Mouse (Mus musculus) lung, adult 2 months (tissue): ENCODE results near the gene Rmi1. TPM values are rescaled to one million over a fixed set of nuclear protein-coding genes. Genes with fewer than 3 reads are reported as not detected.
"Not testable (repeated sequence)": the region's sequence is repeated elsewhere in the genome, so short reads cannot be mapped to it uniquely, and the experiment has no call there.

Experiments
- DNase-seq: peaks from one replicate; pipeline ENCODE4 v3.0.0; 2022
- H3K4me1 ChIP-seq: fragments of 200-500 bp; 2 replicates; pipeline ENCODE4 v1.6.1; 2011; ENCODE audit warnings: low read length; ENCODE audit not compliant: control insufficient read depth, insufficient read depth
- H3K4me3 ChIP-seq: fragments of 200-500 bp; replicated peaks from 2 replicates; pipeline ENCODE3; 2011; ENCODE audit warnings: low read depth, mild to moderate bottlenecking, control low read depth, low read length; ENCODE audit errors: extremely low read depth
- CTCF ChIP-seq: fragments of 200-500 bp; IDR thresholded peaks from 2 replicates; pipeline ENCODE4 v1.5.1; 2011; ENCODE audit warnings: mild to moderate bottlenecking, low read length, control low read depth; ENCODE audit not compliant: insufficient read depth
- POLR2A ChIP-seq: fragments of 200-500 bp; IDR thresholded peaks from 2 replicates; pipeline ENCODE4 v1.6.1; 2011; ENCODE audit warnings: low read depth, mild to moderate bottlenecking, control low read depth, low read length, borderline replicate concordance; ENCODE audit errors: extremely low read depth
- WGBS: fragments of 180-500 bp; shearing (Covaris S2); methylation state at CpG from one replicate; pipeline ENCODE4 v1.1.7; 2018; 5-methylcytosine and 5-hydroxymethylcytosine counted together
- polyA plus RNA-seq: library from polyadenylated mRNA; depleted of rRNA; stranded (reverse); fragments of >200 nt; gene quantifications from 2 replicates; pipeline ENCODE4 v1.2.3, GENCODE M21; 2012

The Rmi1 gene
- polyA plus RNA-seq, 1 experiment: 9.7 TPM

DNA sequence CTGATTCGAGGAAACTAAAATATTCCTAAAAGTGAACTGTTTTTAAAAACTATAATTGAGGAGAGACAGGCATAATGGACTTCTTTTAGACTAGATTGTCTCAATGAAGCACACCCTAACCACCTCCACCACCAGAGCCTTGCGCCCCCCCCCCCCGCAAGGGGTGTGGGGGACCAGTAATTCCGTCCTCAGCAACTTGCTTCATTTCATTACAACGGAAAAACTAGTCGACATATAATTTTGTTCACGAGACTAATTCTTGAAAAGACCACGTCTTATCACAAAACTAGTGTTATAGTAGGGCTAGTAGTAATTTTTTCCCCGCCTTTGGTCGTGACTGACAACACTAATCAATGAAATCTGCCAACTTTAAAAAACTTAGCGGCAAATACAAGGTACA, 1.5 kb upstream of the Rmi1 start:
- Histone ChIP-seq H3K4me3 (peak overlapping the region; percentile 99), H3K4me1 (no peaks in the 10 kb centered on the region; the same call in 1 of the 2 replicates)
- no peak for TF ChIP-seq POLR2A
- no peak for TF ChIP-seq CTCF
- no peak for DNase-seq
- WGBS: under 1% methylated on average over 11 of the region's 11 CpGs

DNA sequence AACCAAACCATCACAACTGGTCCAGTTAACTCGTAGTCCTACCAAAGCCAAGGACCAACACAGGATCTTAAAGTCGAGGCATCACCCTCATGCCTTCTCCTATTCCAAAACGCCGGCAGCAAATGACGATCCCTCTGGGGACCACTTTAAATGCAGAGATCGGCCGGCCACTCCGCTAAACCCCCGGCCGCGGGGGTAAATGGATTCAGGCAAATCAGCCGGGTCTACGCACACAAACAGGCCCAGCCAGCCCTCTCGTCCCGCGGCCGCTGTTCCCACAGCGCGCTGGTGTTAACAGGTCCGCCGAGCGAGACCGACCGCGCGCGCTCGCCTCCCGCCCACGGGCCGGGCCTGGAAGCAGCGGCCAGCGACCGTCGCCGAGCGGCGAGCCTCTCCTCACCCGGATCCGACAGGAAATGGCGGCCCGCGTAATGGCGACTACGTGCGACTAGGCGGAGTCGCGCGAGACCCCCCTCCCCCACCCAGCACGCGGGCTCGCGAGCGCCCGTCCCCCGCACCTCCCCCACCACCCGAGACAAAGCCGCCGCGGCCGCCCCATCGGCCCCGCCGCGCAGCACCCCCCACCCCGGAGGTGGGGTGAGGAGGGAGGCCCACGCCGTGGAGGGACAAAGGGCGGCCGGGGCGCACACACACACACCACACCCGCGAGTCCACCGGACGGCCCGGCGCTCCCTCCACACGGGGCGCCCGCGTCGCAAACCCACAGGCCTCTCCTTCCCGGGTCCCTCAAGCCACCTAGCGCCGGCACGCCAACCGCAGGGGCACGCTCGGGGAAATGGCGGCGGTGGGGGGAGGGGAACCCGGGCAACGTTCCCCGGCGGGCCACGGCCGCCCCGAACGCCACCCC, 679 bp upstream of the Rmi1 start:
- peak; percentile 64 for DNase-seq
- under 1% methylated on average over 86 of the region's 100 CpGs for WGBS

DNA sequence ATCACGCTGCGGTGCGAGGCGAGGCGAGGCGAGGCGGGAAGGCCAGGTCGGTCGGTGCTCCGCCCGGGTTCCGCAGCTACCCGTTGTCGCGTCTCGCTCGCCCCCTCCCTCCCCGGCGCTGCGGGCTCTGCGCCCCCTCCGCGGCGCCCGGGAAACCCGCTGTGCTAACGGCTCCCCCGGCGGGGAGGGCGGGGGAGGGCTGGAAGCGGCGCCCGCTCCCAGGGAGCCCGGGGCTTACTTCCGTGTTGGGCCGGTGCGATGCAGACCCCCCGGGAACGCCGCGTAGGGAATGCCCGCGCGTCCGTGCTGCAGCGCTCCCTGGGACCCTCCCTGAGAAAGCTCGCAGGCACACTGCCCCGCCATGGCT, 679 bp downstream of the Rmi1 start:
- TF ChIP-seq CTCF (no peak), POLR2A (no peak; the same call in 1 of the 2 replicates)

More for the DNA sequence above, 679 bp upstream of the Rmi1 start:
- Histone ChIP-seq H3K4me1 (no peaks in the 10 kb centered on the region; the same call in 1 of the 2 replicates), H3K4me3 (peak overlapping the region; percentile 99)
- TF ChIP-seq CTCF (no peak), POLR2A (no peak)

GRCm38 (mm10) chr13:58403243-58403642, 1.2 kb downstream of the Rmi1 start, which contains the start of gene Hnrnpk:
TSS of gene Hnrnpk (minus strand) at chr13:58403343.
- peak within 1 kb of the TSS; percentile 99 for H3K4me3 ChIP-seq
- not testable (repeated sequence) for H3K4me1 ChIP-seq, DNase-seq
- WGBS: 5% methylated on average over 17 of the region's 17 CpGs

More for the DNA sequence above, 679 bp downstream of the Rmi1 start:
- Histone ChIP-seq H3K4me1 (no peaks in the 10 kb centered on the region), H3K4me3 (peak overlapping the region; percentile 99)
- no peak for DNase-seq
- under 1% methylated on average over 41 of the region's 48 CpGs for WGBS

DNA sequence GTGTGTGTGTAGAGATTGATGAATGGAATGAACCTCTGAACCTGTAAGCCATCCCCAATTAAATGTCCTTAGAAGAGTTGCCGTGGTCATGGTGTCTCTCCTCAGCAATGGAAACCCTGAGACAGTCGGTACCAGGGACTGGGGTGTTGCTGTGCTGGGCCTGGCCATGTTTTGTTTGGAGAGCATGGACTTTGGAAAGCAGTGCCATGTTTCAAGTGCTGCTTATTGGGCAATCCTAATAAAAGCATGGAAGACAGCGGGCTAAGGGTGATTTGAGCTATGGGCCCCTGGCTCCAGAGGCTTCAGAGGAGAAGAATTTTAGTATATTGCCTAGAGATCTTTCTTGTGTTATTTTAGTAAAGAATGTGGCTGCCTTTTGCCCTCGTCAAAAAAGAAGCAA, 9.0 kb downstream of the Rmi1 start:
- Histone ChIP-seq H3K4me3 (no peak overlapping the region), H3K4me1 (no peaks in the 10 kb centered on the region)
- no peak for DNase-seq
- TF ChIP-seq CTCF: no peak
- no peak for TF ChIP-seq POLR2A
- WGBS: 87% methylated on average over 4 of the region's 4 CpGs

DNA sequence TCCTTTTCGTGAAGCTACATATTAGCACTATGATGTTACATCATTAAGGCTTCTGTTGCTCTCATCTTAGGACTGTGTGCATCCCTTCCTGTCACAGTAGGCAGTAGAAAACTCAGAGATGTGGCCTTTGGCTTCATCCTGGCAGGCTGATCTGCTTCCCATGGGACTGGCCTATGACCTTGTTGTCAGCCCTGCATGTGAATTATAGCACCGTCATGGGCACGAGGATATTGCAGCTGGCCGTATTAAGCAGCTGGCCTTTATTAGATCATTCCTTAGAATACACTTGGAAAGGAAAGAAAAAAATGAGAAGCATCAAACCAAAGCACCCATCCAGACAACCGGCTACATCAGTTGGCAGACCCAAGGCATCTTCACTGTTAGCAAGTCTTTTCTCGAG, 13.3 kb downstream of the Rmi1 start:
- DNase-seq: no peak
- no peaks in the 10 kb centered on the region for H3K4me1 ChIP-seq
- H3K4me3 ChIP-seq: no peak overlapping the region
- TF ChIP-seq CTCF (no peak), POLR2A (no peak)
- 69% methylated on average over 6 of the region's 6 CpGs for WGBS

DNA sequence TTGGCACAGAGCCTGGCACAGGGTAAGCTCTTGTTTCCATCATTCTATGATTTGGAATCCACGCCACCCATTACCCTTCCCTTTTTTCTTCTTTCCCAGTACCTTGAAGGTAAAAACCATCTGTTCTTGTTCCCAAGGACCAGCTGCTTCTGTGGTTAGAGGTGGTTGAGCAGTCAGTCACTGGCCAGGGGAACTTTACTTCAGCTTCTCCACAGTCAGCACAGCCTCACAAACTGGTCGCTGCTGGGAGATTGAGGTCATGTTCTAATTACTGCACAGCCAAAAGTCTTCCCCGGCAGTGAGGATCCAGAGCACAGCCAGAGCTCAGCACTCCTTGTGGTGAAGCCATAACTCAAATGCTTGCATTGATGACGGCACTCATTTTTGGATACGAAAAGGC, 13.8 kb downstream of the Rmi1 start:
- Histone ChIP-seq H3K4me3 (no peak overlapping the region), H3K4me1 (no peaks in the 10 kb centered on the region)
- TF ChIP-seq CTCF (no peak), POLR2A (no peak)
- no peak for DNase-seq
- 68% methylated on average over 5 of the region's 5 CpGs for WGBS

- no peak for TF ChIP-seq POLR2A
- TF ChIP-seq CTCF: no peak
- 80% methylated on average over 4 of the region's 4 CpGs for WGBS
- H3K4me1 ChIP-seq: no peaks in the 10 kb centered on the region; the same call in 1 of the 2 replicates
- H3K4me3 ChIP-seq: no peak overlapping the region
- DNase-seq: no peak
These were observed 16.6 kb downstream of the Rmi1 start for GRCm38 (mm10) chr13:58418656-58419055.

DNA sequence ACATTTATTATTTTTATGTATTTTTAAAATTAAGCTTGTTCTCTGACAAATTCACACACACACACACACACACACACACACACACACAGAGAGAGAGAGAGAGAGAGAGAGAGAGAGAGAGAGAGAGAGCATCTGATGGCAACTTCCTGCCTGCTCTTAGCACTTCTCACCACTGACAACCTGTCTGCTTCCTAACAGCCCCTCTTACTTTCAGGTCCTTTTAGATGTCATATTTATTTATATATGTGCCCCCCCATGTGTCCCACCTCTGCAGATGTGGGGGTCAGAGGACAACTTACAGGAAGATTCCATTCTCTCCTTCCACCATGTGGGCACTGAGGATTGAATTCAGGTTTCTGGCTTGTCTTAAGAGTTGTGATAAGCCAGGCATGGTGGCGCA, 17.2 kb downstream of the Rmi1 start:
- no peak for DNase-seq
- 94% methylated on average over 1 of the region's 1 CpGs for WGBS
- Histone ChIP-seq H3K4me3 (no peak overlapping the region), H3K4me1 (no peaks in the 10 kb centered on the region; the same call in 1 of the 2 replicates)
- no peak for TF ChIP-seq POLR2A
- no peak for TF ChIP-seq CTCF

DNA sequence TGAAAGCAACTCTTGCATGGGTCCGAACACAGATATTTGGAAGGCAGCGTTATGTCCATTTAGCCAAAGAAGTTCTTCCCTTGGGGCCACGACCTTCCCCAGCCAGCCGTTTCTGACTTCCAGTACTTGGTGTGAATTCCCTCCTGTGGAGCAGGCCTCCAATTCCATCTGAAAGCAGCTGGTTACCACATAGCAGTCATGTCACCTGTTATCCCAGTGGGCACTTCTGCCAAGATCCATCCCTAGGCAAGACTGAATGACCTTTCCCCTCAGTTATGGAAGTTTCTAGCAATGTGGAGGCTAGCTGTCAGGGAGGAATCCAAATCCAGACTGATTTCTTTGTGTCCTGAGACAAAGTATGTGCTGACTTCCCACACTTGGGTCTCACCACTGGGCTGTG, 19.0 kb downstream of the Rmi1 start:
- TF ChIP-seq POLR2A (no peak), CTCF (no peak)

More for the DNA sequence above, 19.0 kb downstream of the Rmi1 start:
- WGBS: 83% methylated on average over 4 of the region's 4 CpGs
- H3K4me3 ChIP-seq: no peak overlapping the region
- no peaks in the 10 kb centered on the region; the same call in 1 of the 2 replicates for H3K4me1 ChIP-seq
- no peak for DNase-seq
